Mouse (Mus musculus) heart, adult 2 months (tissue): ENCODE data around the gene Tab2.

ENCODE experiments used
- CTCF ChIP-seq: fragments of 200-600 bp; IDR thresholded peaks from 2 replicates; pipeline ENCODE4 v1.8.1; 2022; ENCODE audit warnings: antibody characterized with exemption, mild to moderate bottlenecking, moderate library complexity
- EP300 ChIP-seq: fragments of 200-500 bp; IDR thresholded peaks from 2 replicates; pipeline ENCODE4 v1.6.1; 2011; ENCODE audit warnings: low read depth, low read length, control low read depth; ENCODE audit not compliant: insufficient read depth
- POLR2A ChIP-seq: fragments of 200-500 bp; IDR thresholded peaks from 2 replicates; pipeline ENCODE4 v1.6.1; 2011; ENCODE audit warnings: mild to moderate bottlenecking, low read depth, low read length, control low read depth; ENCODE audit not compliant: insufficient read depth

DNA sequence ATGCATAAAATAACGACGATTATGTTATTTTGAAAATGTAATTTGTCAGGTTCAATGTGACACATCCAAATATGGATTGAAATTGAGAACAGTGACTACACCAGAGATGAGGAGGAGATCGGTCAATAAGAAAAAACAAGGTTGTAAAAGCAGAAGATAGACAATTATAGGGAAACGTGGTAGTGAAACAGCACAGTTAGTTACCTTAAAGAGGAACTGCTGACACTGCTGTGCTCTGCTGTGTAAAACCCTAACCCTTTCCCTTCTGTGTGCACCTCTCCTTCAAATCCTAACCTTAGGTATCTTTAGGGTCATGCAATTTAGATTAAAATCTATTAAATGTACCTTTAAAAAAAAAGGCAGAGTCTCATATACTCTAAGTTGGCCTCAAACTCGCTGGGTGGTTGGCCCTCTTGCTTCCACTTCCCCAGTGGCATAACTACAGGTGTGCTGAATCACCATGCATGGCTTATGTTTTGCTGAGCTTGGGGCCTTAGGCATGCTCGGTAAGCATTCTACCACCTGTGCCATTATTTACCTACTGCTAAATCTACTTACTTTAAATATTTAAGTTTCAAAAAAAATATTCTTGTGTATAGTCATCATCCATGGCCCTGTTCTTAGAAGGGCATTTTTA, 19.4 kb downstream of the Tab2 start:
- TF ChIP-seq CTCF, result no peak
- no peak for TF ChIP-seq POLR2A
- TF ChIP-seq EP300, result no peak
